Mouse (Mus musculus) mammary gland, adult 2 months (tissue): ENCODE results near the gene Tmem182. TPM values are rescaled to one million over a fixed set of nuclear protein-coding genes. Genes with fewer than 3 reads are reported as not detected.

ENCODE experiments used
- polyA plus RNA-seq: library from polyadenylated mRNA; depleted of rRNA; stranded (reverse); fragments of >200 nt; gene quantifications from 2 replicates; pipeline ENCODE4 v1.2.3, GENCODE M21; 2012; ENCODE audit warnings: low replicate concordance; rRNA removed

Tmem182 gene
- polyA plus RNA-seq, result 7.9 and 51.7 TPM in 2 replicates

GRCm38 (mm10) chr1:40805351-40805750, at the start of gene Tmem182:
Gene Tmem182, plus strand, starts transcription at chr1:40805601.

DNA sequence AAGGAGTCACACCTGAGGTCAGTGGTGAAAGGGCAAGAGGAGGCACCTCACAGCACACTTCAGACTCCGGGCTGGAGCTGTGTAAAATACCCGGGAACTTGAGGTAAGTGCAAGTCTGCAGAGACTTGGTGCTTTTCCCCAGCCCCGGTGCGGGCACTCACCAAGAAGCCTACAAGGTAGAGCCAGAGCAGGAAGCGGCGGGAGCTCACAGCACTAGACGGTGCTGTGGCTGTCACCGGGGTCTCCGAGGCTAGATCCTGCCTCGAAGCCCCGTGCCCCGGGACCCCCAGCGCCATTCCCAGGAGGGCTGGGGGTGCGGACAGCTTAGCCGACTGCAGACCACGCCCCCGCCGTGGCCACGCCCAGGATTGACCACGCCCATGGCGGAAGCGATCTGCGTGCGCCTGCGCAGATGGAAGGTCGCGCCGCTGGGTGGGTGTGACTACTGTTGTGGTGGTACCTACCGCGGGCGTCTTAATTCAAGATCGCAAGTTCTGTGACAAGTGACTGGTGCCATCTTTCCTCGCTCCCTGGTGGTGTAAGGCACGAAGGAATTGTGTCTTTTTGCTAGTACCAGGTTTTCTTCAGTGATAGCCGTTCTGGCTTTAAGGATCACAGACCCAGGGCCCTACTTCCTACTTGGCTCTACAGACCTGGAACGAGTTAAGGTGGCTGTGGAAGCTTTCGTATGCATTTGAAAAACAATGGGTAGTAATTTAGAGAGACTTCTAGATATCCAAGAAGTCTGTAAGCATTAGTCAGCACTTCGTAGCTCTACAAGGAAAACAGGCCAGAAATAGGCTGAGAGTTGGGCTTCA, 14.9 kb upstream of the Tmem182 start, which contains the start of gene Mfsd9:
Gene Mfsd9 (minus strand): TSS at position 364 of the 818 bp plus-strand sequence.

Other genes with a start within 250 kb of the Tmem182 start
- 0.32 and 1.0 TPM in 2 replicates for gene Slc9a4, start 225.5 kb upstream of the Tmem182 start, polyA plus RNA-seq
- 0.70 and 4.7 TPM in 2 replicates for gene Slc9a2, start 125.0 kb upstream of the Tmem182 start, polyA plus RNA-seq
- gene Mfsd9, start 14.9 kb upstream of the Tmem182 start, polyA plus RNA-seq, result 2.4 and 3.5 TPM in 2 replicates